Mouse (Mus musculus): ENCODE data around the gene 2210017I01Rik.

The 2210017I01Rik gene
- long read RNA-seq, experiment 1, result 0 reads
- long read RNA-seq, experiment 2, result 0 reads

DNA sequence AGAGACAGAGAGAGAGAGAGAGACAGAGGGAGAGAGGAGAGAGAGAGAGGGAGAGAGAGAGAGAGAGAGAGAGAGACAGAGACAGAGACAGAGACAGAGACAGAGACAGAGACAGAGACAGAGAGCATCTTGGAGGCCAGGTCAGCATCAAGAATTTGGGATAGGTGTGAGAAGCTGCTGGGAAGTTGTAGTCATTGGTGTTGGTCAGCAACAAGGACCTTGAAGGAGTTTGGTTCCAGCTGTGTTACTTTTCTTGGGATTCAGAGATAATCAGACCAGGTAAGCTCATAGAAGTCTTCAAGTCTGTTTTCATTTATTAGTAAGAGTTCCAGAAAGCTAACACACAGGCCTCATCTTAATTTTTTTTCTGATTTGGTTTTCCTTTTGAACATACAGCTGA, at the start of gene 2210017I01Rik:
Gene 2210017I01Rik, minus strand, starts transcription at position 101 of the 400 bp plus-strand sequence.
- intact Hi-C loops (cut with DNase I), result no loop called here

DNA sequence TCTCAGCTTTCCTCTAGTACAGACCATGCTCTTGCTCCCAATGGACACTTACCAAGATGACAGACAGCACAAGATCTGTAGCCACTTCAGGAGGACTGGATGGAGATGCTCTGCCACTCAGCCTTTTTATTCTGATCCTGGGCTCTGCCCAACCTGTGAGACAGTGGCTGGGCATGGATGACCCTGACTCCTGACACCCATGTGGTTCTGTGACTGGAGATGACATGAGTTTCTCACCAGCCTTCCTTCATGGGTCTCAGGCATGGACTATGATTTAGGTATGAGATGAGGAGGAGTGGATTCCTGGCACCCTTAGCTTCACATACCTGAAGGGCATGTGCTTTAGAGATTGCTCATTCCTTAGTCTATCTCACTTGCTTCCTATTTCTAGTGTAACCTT, 49.5 kb upstream of the 2210017I01Rik start, which contains the start of gene Lce1b:
Gene Lce1b, minus strand, starts transcription at position 101 of the 400 bp plus-strand sequence.
- intact Hi-C loops (cut with DNase I), result no loop called here

DNA sequence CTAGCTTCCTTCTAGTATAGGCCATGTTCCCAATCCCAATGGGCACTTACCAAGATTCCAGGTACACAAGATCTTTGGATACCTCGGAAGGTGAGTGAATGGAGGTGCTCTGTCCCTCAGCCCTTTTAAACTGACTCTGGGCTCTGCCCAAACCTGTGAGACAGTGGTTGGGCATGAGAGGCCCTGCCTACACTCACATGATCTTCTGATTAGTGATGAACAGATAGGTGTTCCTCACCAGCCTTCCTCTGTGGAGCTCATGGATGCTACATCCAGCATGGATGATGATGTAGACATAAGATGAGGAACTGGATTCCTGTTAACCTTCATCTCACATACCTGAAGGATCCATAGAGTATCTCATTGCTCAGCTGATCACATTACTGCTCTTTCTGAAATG, 40.9 kb upstream of the 2210017I01Rik start, which contains the start of gene Lce1a1:
Gene Lce1a1, minus strand, starts transcription at position 101 of the 400 bp plus-strand sequence.
- intact Hi-C loops (cut with DNase I), result no loop called here

DNA sequence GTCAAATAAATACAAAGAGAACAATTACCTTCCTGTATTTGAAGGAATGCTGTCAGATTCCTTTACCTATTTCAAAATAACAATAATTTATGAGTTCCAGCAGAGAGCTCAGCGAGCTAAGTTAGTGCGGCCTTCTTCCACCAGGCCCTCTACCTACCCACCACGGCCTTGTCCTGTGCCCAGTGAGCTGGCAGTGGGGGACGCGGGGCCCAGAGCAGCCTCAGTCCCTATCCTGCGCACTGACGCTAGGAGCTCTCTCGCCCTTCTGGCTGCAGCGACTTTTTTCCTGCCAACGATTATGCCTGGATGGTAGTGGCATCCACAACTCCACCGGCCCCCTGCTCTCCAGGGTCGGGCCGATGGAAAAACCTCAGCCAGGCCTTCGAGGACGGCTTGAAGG, 32.6 kb upstream of the 2210017I01Rik start:
- intact Hi-C loops (cut with DNase I), result no loop called here

DNA sequence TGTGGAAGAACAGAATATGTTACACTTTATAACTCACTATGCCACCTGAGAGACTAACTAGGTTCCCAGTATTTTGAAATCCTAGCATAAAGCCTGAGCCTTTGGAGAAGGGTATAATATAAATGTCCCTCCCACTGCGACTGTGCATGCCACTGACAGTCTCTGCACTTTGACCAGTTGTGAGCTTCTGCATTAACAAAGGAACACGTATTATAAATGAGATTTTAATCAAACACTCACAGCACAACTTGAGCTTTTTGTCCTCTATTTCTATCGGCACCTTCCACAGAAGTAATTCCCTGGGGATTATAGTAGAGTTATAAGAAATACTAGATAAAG, 31.3 kb upstream of the 2210017I01Rik start:
- intact Hi-C loops (cut with DNase I), result no loop called here

DNA sequence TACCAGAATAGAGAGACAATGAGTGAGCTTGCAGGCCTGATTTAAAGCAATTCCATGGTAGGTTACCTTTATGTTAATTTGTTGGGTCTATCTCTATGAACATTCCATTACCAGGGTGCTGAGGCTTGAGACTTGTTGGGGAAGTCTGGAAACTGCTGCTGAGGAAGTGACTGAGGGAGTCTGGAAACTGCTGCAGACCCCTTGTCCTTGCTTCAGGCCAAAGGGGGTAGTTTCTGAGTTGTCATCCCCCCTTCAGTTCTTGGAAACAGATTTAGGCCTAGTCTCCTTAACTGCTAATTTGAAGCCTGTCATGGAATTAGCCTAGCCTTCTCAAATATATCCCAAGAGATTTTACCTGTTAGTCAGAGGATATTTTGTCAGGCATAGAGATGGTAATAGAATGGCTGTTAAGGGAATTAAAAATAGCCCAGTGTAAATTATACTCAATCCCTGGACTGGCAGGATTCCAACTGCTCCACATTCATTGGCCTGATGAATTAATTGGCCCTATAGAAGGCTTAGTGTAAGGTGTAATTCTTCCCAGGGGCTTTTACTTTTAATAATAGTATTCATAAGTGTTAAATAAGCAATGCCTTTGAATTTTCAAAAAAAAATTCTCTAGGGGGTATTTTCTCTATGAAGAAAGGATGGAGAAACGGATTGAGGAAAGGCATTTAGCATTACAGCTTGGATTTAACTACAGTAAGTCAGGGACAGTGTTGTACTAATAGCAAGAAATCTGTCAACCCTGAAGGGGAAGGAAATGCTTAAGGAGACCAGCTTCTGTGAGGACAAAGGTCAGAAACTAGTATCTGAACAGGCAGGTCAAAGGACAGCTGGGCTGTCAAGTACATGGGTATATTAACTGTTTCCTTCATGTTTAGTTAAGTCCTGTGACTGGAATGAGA, 30.7 kb upstream of the 2210017I01Rik start:
- intact Hi-C loops (cut with DNase I), result no loop called here

DNA sequence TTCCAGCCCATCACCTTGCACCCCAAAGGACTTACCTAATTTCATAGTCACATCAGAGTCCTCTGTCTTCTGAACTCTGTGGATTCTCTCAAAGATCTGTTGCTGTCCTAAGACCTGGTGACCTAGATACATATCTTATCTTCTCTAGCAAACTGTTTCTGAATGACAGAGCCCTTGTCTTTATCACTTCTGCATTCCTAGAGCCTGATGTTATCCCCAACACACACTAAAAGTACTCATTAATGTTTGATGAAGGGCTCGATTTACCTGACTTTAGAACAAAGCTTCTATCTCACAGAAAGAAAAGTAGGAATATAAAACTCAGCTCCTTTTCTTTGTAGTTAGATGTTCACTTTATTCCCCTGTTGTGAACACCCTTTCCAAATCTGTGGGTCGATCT, 14.3 kb upstream of the 2210017I01Rik start, which contains the start of gene Lce6a:
Gene Lce6a, minus strand, starts transcription at position 101 of the 400 bp plus-strand sequence.
- intact Hi-C loops (cut with DNase I), result no loop called here

DNA sequence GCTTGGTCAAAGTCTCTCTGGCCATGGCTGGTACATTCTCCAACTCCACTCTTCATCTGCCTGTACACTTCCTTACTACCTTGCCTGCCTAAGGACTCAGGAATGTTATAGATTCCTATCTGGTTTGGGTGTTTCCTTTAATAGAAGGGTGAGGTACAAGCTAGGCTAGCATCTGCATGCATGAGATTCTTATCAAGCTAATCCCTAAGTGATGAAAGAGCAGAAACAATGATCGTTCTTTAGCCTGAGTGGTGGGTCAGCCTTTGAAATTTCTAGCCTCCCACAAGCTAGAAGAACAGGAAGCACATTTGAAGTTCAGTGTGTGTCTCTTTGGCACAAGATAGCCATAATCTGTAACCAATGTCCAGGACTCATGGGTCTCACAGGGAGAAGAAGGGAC, 2.5 kb upstream of the 2210017I01Rik start:
- intact Hi-C loops (cut with DNase I), result no loop called here

DNA sequence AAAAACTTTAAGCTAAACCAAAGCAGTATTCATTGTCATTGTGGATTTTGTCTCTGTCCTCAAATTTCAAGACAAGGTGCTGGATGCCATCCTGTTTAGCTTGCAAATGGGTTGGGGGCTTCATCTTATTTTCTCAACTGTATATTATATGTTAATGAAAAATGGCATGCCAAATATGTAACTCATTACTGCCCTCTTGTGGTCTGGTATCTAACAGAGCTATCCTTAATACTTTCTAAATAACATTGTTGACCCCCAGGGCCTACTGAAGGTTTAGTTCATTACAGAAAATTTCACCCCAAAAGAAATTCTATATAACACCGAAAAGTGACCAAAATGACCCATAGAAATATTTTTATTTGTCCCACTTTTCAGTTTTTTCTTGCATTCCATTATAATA, 5.1 kb downstream of the 2210017I01Rik start:
- intact Hi-C loops (cut with DNase I), result loop anchor here (5.0 kb wide), 2 partner anchors 205 to 450 kb away; no protein-coding TSS in a partner anchor

DNA sequence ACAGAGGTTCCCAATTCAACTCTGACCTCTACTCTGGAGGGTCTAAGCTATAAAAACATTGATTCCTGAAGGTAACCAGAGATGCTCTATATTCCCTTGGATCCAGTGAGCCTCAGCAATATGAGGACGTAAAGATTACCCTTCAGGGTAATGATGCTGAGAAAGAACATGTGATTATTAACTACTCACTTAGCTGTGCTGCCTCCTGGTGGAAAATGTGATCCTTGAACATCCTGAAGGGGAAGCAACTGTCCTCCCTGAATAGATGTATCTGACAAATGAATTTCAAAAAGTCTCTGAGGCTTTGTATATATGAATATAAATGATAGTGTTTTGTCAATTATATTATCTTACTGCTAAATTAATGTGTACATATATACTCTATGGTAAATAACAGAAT, 6.8 kb downstream of the 2210017I01Rik start:
- intact Hi-C loops (cut with DNase I), result loop anchor here (5.0 kb wide), 2 partner anchors 203 to 448 kb away; no protein-coding TSS in a partner anchor

DNA sequence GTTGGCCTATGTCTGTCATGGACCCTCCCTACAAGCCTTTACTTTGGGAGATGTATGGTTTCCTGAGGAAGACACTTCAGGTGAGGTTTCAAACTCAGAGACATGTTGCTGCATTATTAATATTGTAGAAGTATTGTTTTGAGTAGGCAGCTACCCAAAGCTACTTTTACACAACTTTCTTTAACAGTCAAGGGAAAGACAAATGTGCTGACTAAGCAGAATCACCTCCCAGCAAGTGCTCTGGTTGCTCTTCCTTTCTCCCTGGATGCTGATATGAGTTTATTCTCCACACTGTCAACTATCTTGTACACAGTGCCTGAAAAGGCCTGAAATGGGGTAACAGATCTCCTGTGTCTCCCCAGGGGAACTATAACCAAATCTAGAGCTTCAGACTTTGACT, 7.3 kb downstream of the 2210017I01Rik start:
- intact Hi-C loops (cut with DNase I), result loop anchor here (5.0 kb wide), 2 partner anchors 203 to 448 kb away; no protein-coding TSS in a partner anchor

DNA sequence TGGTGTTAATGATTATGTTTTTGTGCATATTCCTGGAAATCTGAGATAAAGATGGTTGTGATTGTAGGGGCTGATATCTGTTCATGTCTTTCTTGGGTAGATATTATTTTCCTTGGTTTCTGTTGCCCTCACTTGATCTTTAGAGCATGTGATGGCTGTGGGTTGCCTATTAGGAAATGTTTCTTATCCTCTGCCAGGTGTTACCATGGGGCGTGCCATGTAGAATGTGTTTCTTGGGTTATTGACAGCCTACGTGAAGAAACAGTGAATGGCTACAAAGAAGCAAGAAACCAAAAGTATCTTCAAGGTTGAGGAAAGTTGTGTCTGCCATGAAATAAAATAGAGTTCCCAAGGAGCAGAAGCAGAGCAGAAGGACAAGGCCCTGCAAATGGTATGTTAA, 8.9 kb downstream of the 2210017I01Rik start:
- intact Hi-C loops (cut with DNase I), result no loop called here

DNA sequence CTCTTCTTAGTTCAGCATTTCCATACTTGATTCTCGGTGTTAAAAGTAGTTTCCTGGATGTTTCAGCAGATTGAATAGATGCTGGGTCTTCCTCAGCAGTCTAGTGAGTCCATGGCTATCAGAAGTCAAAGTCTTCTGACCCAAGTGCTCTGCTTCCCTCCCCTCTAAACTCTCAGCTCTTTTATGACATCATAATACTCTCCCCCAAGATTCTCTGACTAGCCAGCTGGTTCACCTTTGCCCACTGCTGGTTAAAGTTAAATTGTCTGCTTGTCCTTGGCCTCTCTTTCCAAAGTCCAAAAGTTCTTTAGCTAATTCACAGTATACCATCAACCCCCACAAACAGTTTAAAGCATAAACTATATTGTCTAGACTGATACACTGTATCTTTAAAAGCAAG, 18.4 kb downstream of the 2210017I01Rik start, which contains the start of gene Smcp:
Gene Smcp, minus strand, starts transcription at position 140 of the 400 bp plus-strand sequence.
- intact Hi-C loops (cut with DNase I), result no loop called here

DNA sequence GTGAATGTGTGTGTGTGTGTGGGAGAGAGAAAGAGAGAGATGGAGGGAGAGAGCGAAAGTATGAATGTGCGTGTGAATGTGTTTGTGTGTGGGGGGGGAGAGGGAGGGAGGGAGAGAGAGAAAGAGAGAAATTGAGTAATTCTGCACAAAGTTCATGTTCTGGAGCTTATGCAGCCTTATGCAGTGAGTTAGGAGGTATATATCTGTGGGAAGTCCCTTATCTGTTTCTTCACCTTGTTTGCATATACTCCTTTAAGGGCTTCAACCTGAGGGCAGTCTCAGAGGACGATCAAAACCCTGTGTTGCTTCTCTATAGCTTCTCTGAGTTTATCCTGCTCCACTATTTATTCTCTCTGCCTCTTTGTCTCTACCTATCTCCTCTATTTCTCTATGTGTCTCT, 20.1 kb downstream of the 2210017I01Rik start:
- intact Hi-C loops (cut with DNase I), result no loop called here

DNA sequence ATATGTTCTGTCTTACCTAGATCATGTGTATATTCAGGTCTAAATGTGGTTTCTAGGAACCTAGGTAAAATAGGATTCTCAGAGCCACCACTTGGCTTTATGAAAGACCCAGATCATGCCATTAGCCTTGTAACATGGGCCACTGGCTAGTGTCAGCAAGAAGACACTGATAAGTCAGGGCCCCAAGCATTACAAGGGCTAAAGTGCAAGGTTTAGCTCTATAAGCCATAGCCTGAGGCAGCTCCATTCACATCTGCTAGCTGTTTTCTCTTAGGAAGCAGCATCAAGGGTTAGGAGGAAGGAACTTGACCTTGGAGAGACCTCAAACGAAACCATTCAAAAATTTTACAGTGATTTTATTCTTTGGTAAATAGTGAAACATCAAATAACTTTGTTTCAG, 22.2 kb downstream of the 2210017I01Rik start:
- intact Hi-C loops (cut with DNase I), result no loop called here

DNA sequence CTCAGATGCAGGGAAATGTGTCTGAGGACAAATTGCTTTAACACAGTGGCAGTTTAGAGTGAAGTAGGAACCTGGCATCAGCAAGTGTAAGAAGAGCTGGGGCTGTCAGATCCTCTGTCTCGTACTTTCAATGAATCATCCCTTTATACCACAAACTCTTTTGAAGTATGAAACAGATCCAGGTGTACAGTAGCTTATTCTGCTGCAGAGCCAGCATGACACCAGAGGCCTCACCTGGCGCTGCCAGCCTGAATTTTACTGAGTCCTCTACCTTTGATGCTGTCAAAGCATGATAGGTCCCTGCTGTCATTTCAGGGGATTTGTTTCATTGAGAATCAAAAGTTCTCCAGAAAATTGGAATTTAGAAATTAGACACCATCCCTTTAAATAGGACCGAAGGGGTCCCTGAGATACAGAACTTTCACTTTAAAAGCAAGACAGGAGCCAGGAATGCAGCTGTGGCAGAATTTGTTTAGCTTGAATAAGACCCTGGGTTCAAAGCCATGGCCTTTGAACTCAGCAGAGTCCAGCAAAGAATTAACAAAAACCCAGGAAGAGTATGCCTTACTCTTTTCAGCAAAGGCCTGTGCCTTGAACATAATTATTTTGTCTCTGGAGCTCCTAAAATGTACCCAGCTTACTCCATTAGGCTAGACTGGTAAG, 24.0 kb downstream of the 2210017I01Rik start:
- intact Hi-C loops (cut with DNase I), result no loop called here

DNA sequence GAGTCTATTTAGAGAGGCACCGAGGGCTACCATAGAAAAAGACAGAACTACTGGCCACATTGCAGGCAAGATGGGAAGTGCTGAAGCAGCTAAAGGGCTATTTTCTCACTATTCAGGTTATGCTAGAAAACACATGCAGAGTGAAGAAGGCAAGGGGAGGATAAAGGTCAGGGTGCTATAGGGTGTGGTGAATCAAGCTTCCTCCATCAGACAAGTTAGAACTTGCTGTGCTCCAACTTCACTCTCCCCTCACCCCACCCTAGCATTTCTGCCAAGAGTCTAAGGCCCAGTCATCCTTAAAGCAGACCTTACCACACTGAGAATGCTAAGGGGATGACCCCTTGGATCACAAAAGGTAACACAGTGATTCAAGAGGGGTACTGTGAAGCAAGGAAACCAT, 27.8 kb downstream of the 2210017I01Rik start:
- intact Hi-C loops (cut with DNase I), result no loop called here

DNA sequence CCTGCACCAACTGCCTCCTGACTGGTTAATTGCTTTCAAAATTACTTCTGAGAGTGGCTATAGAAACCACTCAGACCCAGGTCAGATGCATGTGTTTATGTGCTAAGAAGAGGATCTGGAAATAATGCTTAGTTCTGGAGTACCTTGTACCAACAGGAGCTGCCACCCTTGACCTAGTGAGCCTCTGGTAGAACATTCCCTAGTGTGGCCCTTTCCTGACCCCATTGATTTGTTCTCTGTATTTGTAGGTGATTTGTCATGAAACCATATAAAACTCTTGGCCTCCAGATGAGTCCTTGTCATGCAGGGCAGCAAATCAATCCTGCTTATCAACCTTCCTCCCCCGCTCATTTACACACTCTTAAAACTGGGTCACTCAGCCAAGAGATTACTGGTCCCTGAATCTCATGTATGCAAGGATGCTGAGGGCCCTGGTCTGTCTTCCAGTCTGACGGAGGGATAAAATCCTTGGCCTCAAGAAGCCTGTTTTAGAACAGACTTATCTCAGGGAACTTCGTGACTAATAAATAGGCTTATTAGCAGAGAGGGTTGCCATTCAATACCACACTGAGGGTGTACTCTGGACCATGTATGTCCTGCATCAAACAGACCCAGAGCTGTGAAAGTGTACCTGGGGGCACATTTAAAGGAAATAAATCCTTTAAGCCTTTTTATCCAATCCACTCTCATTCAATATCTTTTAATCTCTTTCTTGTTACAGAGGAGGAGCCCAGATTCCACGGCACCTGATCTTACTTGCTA, 28.5 kb downstream of the 2210017I01Rik start:
- intact Hi-C loops (cut with DNase I), result no loop called here

DNA sequence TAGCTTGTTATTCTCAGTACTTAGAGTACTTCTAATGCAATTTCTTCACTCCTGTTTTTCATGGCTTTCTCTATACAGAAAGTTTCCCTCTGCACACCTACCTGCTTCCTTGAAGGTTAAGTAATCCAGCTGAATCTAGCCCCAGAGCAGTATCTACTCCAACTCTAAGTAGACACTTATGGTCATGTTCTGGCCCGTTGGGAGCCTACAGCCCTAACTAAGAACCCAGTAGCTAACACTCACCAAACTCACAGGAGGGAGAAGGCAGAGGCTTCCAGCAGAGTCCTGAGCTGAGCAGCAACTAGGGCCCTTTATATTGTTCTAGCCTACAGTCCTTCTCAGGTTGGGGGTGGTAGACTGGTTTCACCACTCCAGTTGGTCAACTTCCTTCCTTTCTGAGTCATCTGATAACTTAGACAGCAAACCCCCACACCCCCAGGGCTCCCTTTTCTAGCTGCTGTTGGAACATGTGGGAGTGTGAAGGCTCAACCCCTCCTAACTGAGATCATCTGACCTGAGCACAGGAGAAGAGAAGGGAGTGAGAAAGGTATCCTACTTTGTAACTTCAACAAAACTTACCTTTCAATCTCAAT, 33.7 kb downstream of the 2210017I01Rik start, which contains the start of gene Ivl:
Gene Ivl, minus strand, starts transcription at position 287 of the 593 bp plus-strand sequence.
- intact Hi-C loops (cut with DNase I), result no loop called here

DNA sequence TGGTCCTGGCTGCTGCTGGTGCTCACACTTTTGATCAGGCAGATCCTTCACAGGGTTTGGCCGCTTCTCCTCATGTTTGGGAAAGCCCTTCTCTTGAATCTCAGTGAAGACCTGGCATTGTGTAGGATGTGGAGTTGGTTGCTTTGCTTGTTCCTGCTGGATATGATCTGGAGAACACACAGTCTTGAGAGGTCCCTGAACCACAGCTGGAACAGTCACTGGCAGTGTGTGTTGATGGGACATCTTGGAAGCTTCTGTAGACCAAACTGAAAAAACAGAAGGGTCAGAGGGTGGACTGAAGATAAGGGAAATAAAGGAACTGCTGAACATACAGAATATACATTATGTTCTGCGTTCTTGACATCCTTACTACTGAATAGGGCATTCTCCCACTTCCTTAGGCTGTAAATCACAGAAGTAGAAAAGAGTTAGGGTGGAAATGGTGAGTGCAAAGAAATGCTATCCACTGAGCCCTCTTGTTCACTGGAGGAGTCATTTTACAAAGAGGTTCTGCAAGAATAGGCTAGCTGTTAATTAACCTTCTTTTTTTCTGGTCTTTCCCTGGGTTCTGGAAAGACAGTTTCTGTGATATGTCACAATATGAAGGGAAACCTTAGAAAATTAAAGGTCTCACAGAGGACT, 34.7 kb downstream of the 2210017I01Rik start:
- intact Hi-C loops (cut with DNase I), result no loop called here
